Mouse (Mus musculus) MEL (cell line): ENCODE measurements at regions not wholly inside any gene's neighbourhood (a gene's known extent, or its start where the extent isn't known, plus 50 kb on each side); places are given as distances from the start of the nearest gene placed in this dataset.

ENCODE experiments used
- DNase-seq: peaks from one replicate; pipeline ENCODE4 v3.0.0; 2011; ENCODE audit warnings: low read depth, low spot score
- H3K27ac ChIP-seq: 2 replicates; pipeline ENCODE4 v1.5.1; 2012; ENCODE audit warnings: low read depth, mild to moderate bottlenecking, control low read depth, low read length, moderate library complexity; ENCODE audit not compliant: control insufficient read depth
- H3K27me3 ChIP-seq, 2 experiments: fragments of 150-350 bp in 1 of 2; sonication (generic) in 1 of 2; 2 replicates each; pipeline ENCODE4 v1.6.1; 2012; ENCODE audit warnings: low read length in 2 of 2, mild to moderate bottlenecking in 2 of 2, improper control_type of control experiment in 1 of 2, moderate library complexity in 1 of 2; ENCODE audit not compliant: insufficient read depth in 2 of 2, control insufficient read depth in 1 of 2
- H3K36me3 ChIP-seq, 2 experiments: 2 replicates each; pipeline ENCODE4 v1.6.1; 2012 to 2014; ENCODE audit warnings: low read length in 2 of 2, improper control_type of control experiment in 1 of 2, inconsistent platforms in 1 of 2, mild to moderate bottlenecking in 1 of 2; ENCODE audit not compliant: insufficient read depth in 2 of 2, control insufficient read depth in 1 of 2
- H3K4me1 ChIP-seq, 2 experiments: fragments of 150-350 bp in 1 of 2; sonication (generic) in 1 of 2; 2 replicates each; pipeline ENCODE4 v1.6.1; 2012; ENCODE audit warnings: low read length in 2 of 2, improper control_type of control experiment in 1 of 2, mild to moderate bottlenecking in 1 of 2; ENCODE audit not compliant: insufficient read depth in 2 of 2, control insufficient read depth in 1 of 2
- H3K4me3 ChIP-seq, 2 experiments: fragments of 150-350 bp in 1 of 2; sonication (generic) in 1 of 2; 2 replicates each; pipeline ENCODE4 v1.5.1; 2012; ENCODE audit warnings: low read depth in 2 of 2, low read length in 2 of 2, mild to moderate bottlenecking in 2 of 2, moderate library complexity in 2 of 2, control low read depth in 1 of 2, improper control_type of control experiment in 1 of 2; ENCODE audit not compliant: control insufficient read depth in 1 of 2, insufficient read depth in 1 of 2
- H3K79me2 ChIP-seq: 2 replicates; pipeline ENCODE4 v1.6.1; 2012; ENCODE audit warnings: mild to moderate bottlenecking, low read length, moderate library complexity; ENCODE audit not compliant: control insufficient read depth, poor library complexity, insufficient read depth
- H3K9ac ChIP-seq: 2 replicates; pipeline ENCODE4 v1.6.1; 2012; ENCODE audit warnings: low read depth, mild to moderate bottlenecking, control low read depth, low read length, moderate library complexity; ENCODE audit not compliant: control insufficient read depth, poor library complexity, severe bottlenecking
- H3K9me3 ChIP-seq: fragments of 150-350 bp; sonication (generic); replicated peaks from 2 replicates; pipeline ENCODE4 v1.6.1; 2012; ENCODE audit warnings: mild to moderate bottlenecking, low read length, improper control_type of control experiment, moderate library complexity; ENCODE audit not compliant: insufficient read depth
- BHLHE40 ChIP-seq: IDR thresholded peaks from 2 replicates; pipeline ENCODE4 v1.6.1; 2012; ENCODE audit warnings: low read depth, mild to moderate bottlenecking, inconsistent platforms, low read length, improper control_type of control experiment, borderline replicate concordance
- CHD2 ChIP-seq: IDR thresholded peaks from 2 replicates; pipeline ENCODE4 v1.6.1; 2011; ENCODE audit warnings: low read length, improper control_type of control experiment
- ELF1 ChIP-seq: IDR thresholded peaks from 2 replicates; pipeline ENCODE4 v1.6.1; 2014; ENCODE audit warnings: low read depth, mild to moderate bottlenecking, inconsistent platforms, low read length, improper control_type of control experiment, moderate library complexity
- EP300 ChIP-seq, 2 experiments: IDR thresholded peaks; 2 replicates each; pipeline ENCODE4 v1.6.1; 2011; ENCODE audit warnings: improper control_type of control experiment in 2 of 2, low read length in 2 of 2, low read depth in 1 of 2, mild to moderate bottlenecking in 1 of 2
- GATA1 ChIP-seq: IDR thresholded peaks from 2 replicates; pipeline ENCODE4 v1.6.1; 2011; ENCODE audit warnings: low read depth, low read length, improper control_type of control experiment
- HCFC1 ChIP-seq: IDR thresholded peaks from 2 replicates; pipeline ENCODE4 v1.6.1; 2012; ENCODE audit warnings: low read depth, mild to moderate bottlenecking, inconsistent platforms, low read length, improper control_type of control experiment, moderate library complexity
- MAFK ChIP-seq: IDR thresholded peaks from 2 replicates; pipeline ENCODE4 v1.6.1; 2011; ENCODE audit warnings: low read depth, mild to moderate bottlenecking, low read length, improper control_type of control experiment, borderline replicate concordance
- MAZ ChIP-seq: IDR thresholded peaks from 2 replicates; pipeline ENCODE4 v1.6.1; 2012; ENCODE audit warnings: low read depth, mild to moderate bottlenecking, inconsistent platforms, low read length, improper control_type of control experiment
- MYC ChIP-seq: IDR thresholded peaks from 2 replicates; pipeline ENCODE4 v1.6.1; 2011; ENCODE audit warnings: low read depth, mild to moderate bottlenecking, low read length, improper control_type of control experiment, moderate library complexity
- POLR2A ChIP-seq, 2 experiments: IDR thresholded peaks; 2 replicates each; pipeline ENCODE4 v1.6.1; 2011 to 2012; ENCODE audit warnings: low read length in 2 of 2, mild to moderate bottlenecking in 2 of 2, control low read depth in 1 of 2, improper control_type of control experiment in 1 of 2, low read depth in 1 of 2, moderate library complexity in 1 of 2; ENCODE audit not compliant: control insufficient read depth in 1 of 2, insufficient read depth in 1 of 2, poor library complexity in 1 of 2
- POLR2AphosphoS2 ChIP-seq: IDR thresholded peaks from 2 replicates; pipeline ENCODE4 v1.6.1; 2011; ENCODE audit warnings: low read length, improper control_type of control experiment
- POLR2AphosphoS5 ChIP-seq: IDR thresholded peaks from 2 replicates; pipeline ENCODE4 v1.6.1; 2012; ENCODE audit warnings: low read depth, borderline replicate concordance, mild to moderate bottlenecking, inconsistent platforms, low read length, moderate library complexity, mixed read lengths
- TAL1 ChIP-seq: IDR thresholded peaks from 2 replicates; pipeline ENCODE4 v1.6.1; 2012; ENCODE audit warnings: mild to moderate bottlenecking, inconsistent platforms, low read length, moderate library complexity, mixed read lengths
- UBTF ChIP-seq: IDR thresholded peaks from 2 replicates; pipeline ENCODE4 v1.6.1; 2012; ENCODE audit warnings: low read depth, mild to moderate bottlenecking, inconsistent platforms, low read length, improper control_type of control experiment, moderate library complexity, borderline replicate concordance; ENCODE audit not compliant: insufficient read depth
- ZC3H11A ChIP-seq: IDR thresholded peaks from 2 replicates; pipeline ENCODE4 v1.6.1; 2012; ENCODE audit warnings: low read depth, mild to moderate bottlenecking, inconsistent platforms, low read length, improper control_type of control experiment

DNA sequence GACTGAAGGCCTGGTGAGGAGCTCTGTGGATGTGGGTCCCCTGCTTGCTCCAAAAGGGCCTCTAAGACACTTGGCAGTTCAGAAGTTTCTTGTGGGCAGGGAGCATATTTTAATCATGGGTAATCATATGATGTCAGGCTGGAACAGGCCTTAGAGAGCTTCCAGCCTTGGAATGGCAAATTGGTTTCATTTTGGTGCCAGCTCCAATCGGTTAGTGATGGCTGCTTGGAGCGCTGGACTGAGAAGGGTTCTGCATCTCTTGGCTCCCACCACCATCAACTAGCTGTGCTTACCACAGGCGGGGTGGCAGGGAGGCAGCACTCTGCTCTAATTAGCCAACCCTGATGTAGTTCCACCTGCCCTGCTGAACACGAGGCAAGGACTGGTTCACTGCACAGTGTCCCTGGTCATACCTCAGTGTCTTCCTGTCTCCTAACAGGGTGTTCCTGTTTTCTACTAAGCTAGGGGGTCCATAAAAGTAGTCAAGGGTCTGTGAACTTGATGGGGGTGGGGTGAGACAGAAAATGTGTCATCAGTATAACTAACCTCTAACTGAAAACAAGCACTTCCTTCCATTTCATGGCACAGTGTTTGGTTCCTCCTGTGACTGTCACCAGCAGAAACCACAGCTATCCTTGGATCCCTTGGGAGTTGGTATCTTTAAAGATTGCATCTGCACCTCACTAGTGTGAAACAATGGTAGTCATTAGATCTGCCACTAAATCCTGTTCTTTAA, 412.6 kb downstream of the Bcor start:
- H3K4me3 ChIP-seq: no peak overlapping the region
- DNase-seq: no peak
- H3K79me2 ChIP-seq: no peaks in the 10 kb centered on the region
- TF ChIP-seq POLR2AphosphoS5: no peak
- TF ChIP-seq EP300 (IDR thresholded peaks at IDR 0.05; ENCODE audit: low read depth in 1 of 2, low read length in 2 of 2): no peak
- no peak for TF ChIP-seq GATA1
- TF ChIP-seq UBTF: no peak
- no peak for TF ChIP-seq MYC
- no peak for TF ChIP-seq BHLHE40
- no peak for TF ChIP-seq ELF1
- no peak for TF ChIP-seq MAFK
- TF ChIP-seq CHD2: no peak
- TF ChIP-seq, all 39 proteins: peak for 0
- Histone ChIP-seq H3K27me3 (no peaks in the 10 kb centered on the region), H3K4me1 (peaks cover 0 to 8% of the 10 kb centered on the region in 2 experiments; a peak in 1 of 4 replicates), H3K9me3 (no peaks in the 10 kb centered on the region), H3K9ac (no peak overlapping the region), H3K27ac (no peak overlapping the region), H3K36me3 (peaks cover 0 to under 1% of the 10 kb centered on the region in 2 experiments; a peak in 2 of 4 replicates)

GRCm38 (mm10) chrX:11748278-11748677, 411.9 kb downstream of the Bcor start:
- H3K4me3 ChIP-seq: no peak overlapping the region
- peaks cover 0 to 12% of the 10 kb centered on the region in 2 experiments; a peak in 1 of 4 replicates for H3K4me1 ChIP-seq
- no peak overlapping the region for H3K27ac ChIP-seq
- no peaks in the 10 kb centered on the region for H3K9me3 ChIP-seq
- no peak overlapping the region for H3K9ac ChIP-seq
- no peaks in the 10 kb centered on the region for H3K27me3 ChIP-seq
- no peak for TF ChIP-seq POLR2AphosphoS2
- no peak for TF ChIP-seq POLR2A (IDR thresholded peaks at IDR 0.05; ENCODE audit: control insufficient read depth in 1 of 2, insufficient read depth in 1 of 2, low read depth in 1 of 2, low read length in 2 of 2, poor library complexity in 1 of 2)
- no peak for TF ChIP-seq MAZ
- no peak for TF ChIP-seq TAL1
- TF ChIP-seq HCFC1: no peak
- TF ChIP-seq ZC3H11A: no peak
- peaks cover 0 to 4% of the 10 kb centered on the region in 2 experiments; a peak in 2 of 4 replicates for H3K36me3 ChIP-seq
- H3K79me2 ChIP-seq: no peaks in the 10 kb centered on the region; the same call in 1 of the 2 replicates
- no peak for DNase-seq
